Mouse (Mus musculus) kidney, postnatal 0 days (tissue): Measurements from ENCODE around the gene Amd1. TPM values are rescaled to one million over a fixed set of nuclear protein-coding genes. Genes with fewer than 3 reads are reported as not detected.

Experiments
- ATAC-seq: fragments of 200-750 bp; cut with Nextera tagmentation; replicated peaks from 2 replicates; pipeline ENCODE4 v1.8.0; 2017; ENCODE audit warnings: low read depth, moderate number of reproducible peaks, moderate TSS enrichment, moderate library complexity; ENCODE audit not compliant: low FRiP score
- DNase-seq: peaks from one replicate; pipeline ENCODE4 v3.0.0-alpha.2; 2016; ENCODE audit warnings: low spot score
- H3K27ac ChIP-seq: fragments of 300-500 bp; sonication (generic); 2 replicates; pipeline ENCODE4 v1.5.1; 2014; ENCODE audit warnings: mild to moderate bottlenecking
- H3K27me3 ChIP-seq: fragments of 300-500 bp; sonication (generic); 2 replicates; pipeline ENCODE4 v1.6.1; 2014; ENCODE audit warnings: low read length, mixed read lengths; ENCODE audit not compliant: insufficient read depth
- H3K36me3 ChIP-seq: fragments of 300-500 bp; sonication (generic); 2 replicates; pipeline ENCODE4 v1.6.1; 2014; ENCODE audit warnings: low read length, mixed read lengths; ENCODE audit not compliant: insufficient read depth
- H3K4me1 ChIP-seq: fragments of 300-500 bp; sonication (generic); replicated peaks from 2 replicates; pipeline ENCODE4 v1.6.1; 2014; ENCODE audit warnings: antibody characterized with exemption, low read length, mixed read lengths; ENCODE audit not compliant: insufficient read depth
- H3K4me2 ChIP-seq: fragments of 300-500 bp; sonication (generic); 2 replicates; pipeline ENCODE4 v1.6.1; 2014; ENCODE audit warnings: mild to moderate bottlenecking, low read length, moderate library complexity, mixed read lengths
- H3K4me3 ChIP-seq: fragments of 300-500 bp; sonication (generic); replicated peaks from 2 replicates; pipeline ENCODE4 v1.5.1; 2014; ENCODE audit warnings: low read depth, low read length
- H3K9ac ChIP-seq: fragments of 300-500 bp; sonication (generic); 2 replicates; pipeline ENCODE4 v1.6.1; 2014; ENCODE audit warnings: low read depth, low read length
- H3K9me3 ChIP-seq: fragments of 300-500 bp; sonication (generic); replicated peaks from 2 replicates; pipeline ENCODE4 v1.6.1; 2016; ENCODE audit warnings: low read length, inconsistent platforms, mixed read lengths
- CTCF ChIP-seq: IDR thresholded peaks from 2 replicates; pipeline ENCODE4 v1.5.1; 2016; ENCODE audit warnings: antibody characterized with exemption, low read depth, mild to moderate bottlenecking, moderate library complexity
- WGBS: fragments of 180-500 bp; shearing (Covaris S2); extraction: QIAGEN DNeasy Blood & Tissue Kit; methylation state at CpG from one replicate; pipeline ENCODE4 v1.1.7; 2014; 5-methylcytosine and 5-hydroxymethylcytosine counted together
- polyA plus RNA-seq: library from polyadenylated mRNA; unstranded; fragments of >200 nt; fragmentation: Nextera tagmentation; extraction: Ambion mirVana; gene quantifications from 2 replicates; pipeline ENCODE4 v1.2.1, GENCODE M21; 2015

The Amd1 gene
- polyA plus RNA-seq, 1 experiment from 2014 or later, result 44.1 TPM

- WGBS, result 1% methylated on average over 54 of the region's 54 CpGs
- Histone ChIP-seq H3K9ac (peak within 1 kb of the TSS; percentile 75), H3K27me3 (no peaks in the 10 kb centered on the region), H3K36me3 (peaks cover 41% of the 10 kb centered on the region; the same call in 1 of the 2 replicates), H3K27ac (peak within 1 kb of the TSS; percentile 68), H3K4me3 (peak within 1 kb of the TSS; percentile 84), H3K4me1 (no peaks in the 10 kb centered on the region; the same call in 1 of the 2 replicates), H3K4me2 (peak within 1 kb of the TSS; percentile 75), H3K9me3 (no peaks in the 10 kb centered on the region)
- DNase-seq (peak; percentile 95), ATAC-seq (peak; percentile 89)
- no peak for TF ChIP-seq CTCF
Observed at GRCm38 (mm10) chr10:40246374-40247165, 55.4 kb downstream of the Amd1 start, which contains the start of gene Rpf2. TSS of gene Rpf2 (minus strand) at chr10:40247036.

DNA sequence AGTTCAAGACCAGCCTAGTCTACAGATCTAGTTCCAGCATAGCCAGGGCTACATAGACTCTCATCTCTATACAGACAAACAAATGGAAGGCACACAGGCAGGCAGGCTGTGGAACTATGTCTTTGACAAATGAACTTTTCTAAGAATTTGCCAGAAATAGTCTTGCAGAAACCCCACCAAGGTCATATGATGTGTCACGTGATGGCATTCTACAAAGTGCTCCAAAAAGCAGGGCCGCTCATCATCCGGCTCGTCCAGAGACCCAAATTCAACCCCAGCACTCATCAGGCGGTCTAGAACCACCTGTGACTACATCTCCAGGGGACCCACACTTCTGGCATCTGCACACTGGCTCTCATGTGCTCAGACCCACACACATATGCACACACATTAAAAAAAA lies 64.2 kb downstream of the Amd1 start:
- Histone ChIP-seq H3K9ac (no peak overlapping the region), H3K4me1 (no peaks in the 10 kb centered on the region), H3K4me3 (no peak overlapping the region), H3K9me3 (no peaks in the 10 kb centered on the region), H3K27ac (no peak overlapping the region), H3K36me3 (peaks cover 31% of the 10 kb centered on the region), H3K4me2 (no peak overlapping the region), H3K27me3 (no peaks in the 10 kb centered on the region)
- no peak for DNase-seq
- no peak for TF ChIP-seq CTCF
- ATAC-seq, result no peak
- WGBS, result 96% methylated on average over 5 of the region's 5 CpGs

Other genes starting within 250 kb of the Amd1 start
- 10.0 and 10.1 TPM in 2 replicates for gene Slc16a10, start 159.9 kb downstream of the Amd1 start, polyA plus RNA-seq
- 56.8 and 58.9 TPM in 2 replicates for gene Rpf2, start 55.1 kb downstream of the Amd1 start, polyA plus RNA-seq
- 88.1 and 92.2 TPM in 2 replicates for gene Gtf3c6, start 44.1 kb downstream of the Amd1 start, polyA plus RNA-seq
- gene Cdk19, start 37.4 kb upstream of the Amd1 start, polyA plus RNA-seq, result 7.2 and 7.3 TPM in 2 replicates